Mouse (Mus musculus): ENCODE data around the gene Zmynd8. TPM values are rescaled to one million over a fixed set of nuclear protein-coding genes. Genes with fewer than 3 reads are reported as not detected.

Zmynd8 gene
- polyA plus RNA-seq, 1 experiment: 3.0 TPM

- TF ChIP-seq CTCF (IDR thresholded peaks at IDR 0.05; ENCODE audit: control insufficient read depth, insufficient read depth, insufficient replicate concordance, low read depth, low read length): no peak
- no peak for TF ChIP-seq POLR2A (IDR thresholded peaks at IDR 0.05; ENCODE audit: control insufficient read depth, low read depth, low read length)
- Histone ChIP-seq H3K4me1 (ENCODE audit: control insufficient read depth, insufficient read depth, low read length) (peaks cover 4% of the 10 kb centered on the region; the same call in 1 of the 2 replicates), H3K27me3 (ENCODE audit: control insufficient read depth, insufficient read depth, low read length) (no peaks in the 10 kb centered on the region), H3K27ac (ENCODE audit: control insufficient read depth, insufficient read depth, low read depth, low read length) (no peak overlapping the region), H3K4me3 (ENCODE audit: control insufficient read depth, low read depth, low read length) (no peak overlapping the region), H3K36me3 (ENCODE audit: control insufficient read depth, insufficient read depth, low read length) (no peaks in the 10 kb centered on the region)
Observed at GRCm38 (mm10) chr2:165852453-165852852, 46.4 kb downstream of the Zmynd8 start.

DNA sequence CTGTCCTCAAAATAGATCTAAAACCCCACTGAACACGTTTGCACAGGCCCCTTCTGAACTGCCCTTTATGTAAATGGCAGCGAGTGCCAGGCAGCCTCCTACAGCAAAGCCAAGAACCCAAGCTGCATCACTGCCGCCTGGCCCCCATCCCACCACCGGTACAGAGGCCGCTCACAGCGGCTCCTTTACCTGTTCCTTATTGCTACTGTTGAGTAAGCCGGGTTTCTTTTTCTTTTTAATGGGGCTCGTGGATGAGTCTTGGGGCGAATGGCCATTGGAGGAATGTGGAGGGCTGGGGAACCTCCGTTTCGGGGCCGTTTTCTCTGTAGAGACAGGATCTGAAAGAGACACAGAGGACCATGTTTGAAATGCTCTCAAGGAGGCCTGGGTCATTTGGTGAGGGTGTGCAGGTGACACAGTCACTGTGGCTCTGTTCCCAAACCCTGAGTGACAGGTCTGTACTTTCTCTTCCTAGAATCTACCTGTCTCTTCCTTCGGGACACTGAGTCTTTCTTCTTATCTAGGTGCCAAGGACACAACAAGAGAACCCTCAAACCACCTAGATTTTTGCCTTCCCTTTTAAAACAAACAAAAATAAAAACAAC, 46.9 kb downstream of the Zmynd8 start:
- no peak for TF ChIP-seq CTCF (IDR thresholded peaks at IDR 0.05; ENCODE audit: control insufficient read depth, insufficient read depth, insufficient replicate concordance, low read depth, low read length)
- TF ChIP-seq POLR2A (IDR thresholded peaks at IDR 0.05; ENCODE audit: control insufficient read depth, low read depth, low read length): no peak
- no peaks in the 10 kb centered on the region for H3K27me3 ChIP-seq (ENCODE audit: control insufficient read depth, insufficient read depth, low read length)
- no peak overlapping the region for H3K27ac ChIP-seq (ENCODE audit: control insufficient read depth, insufficient read depth, low read depth, low read length)
- no peak overlapping the region for H3K4me3 ChIP-seq (ENCODE audit: control insufficient read depth, low read depth, low read length)
- peaks cover 4% of the 10 kb centered on the region; the same call in 1 of the 2 replicates for H3K4me1 ChIP-seq (ENCODE audit: control insufficient read depth, insufficient read depth, low read length)
- no peaks in the 10 kb centered on the region for H3K36me3 ChIP-seq (ENCODE audit: control insufficient read depth, insufficient read depth, low read length)

- H3K4me3 ChIP-seq (ENCODE audit: control insufficient read depth, low read depth, low read length): no peak overlapping the region
- no peak overlapping the region for H3K27ac ChIP-seq (ENCODE audit: control insufficient read depth, insufficient read depth, low read depth, low read length)
- H3K4me1 ChIP-seq (ENCODE audit: control insufficient read depth, insufficient read depth, low read length): no peaks in the 10 kb centered on the region; the same call in 1 of the 2 replicates
- H3K36me3 ChIP-seq (ENCODE audit: control insufficient read depth, insufficient read depth, low read length): no peaks in the 10 kb centered on the region
- no peaks in the 10 kb centered on the region for H3K27me3 ChIP-seq (ENCODE audit: control insufficient read depth, insufficient read depth, low read length)
- no peak for TF ChIP-seq POLR2A (IDR thresholded peaks at IDR 0.05; ENCODE audit: control insufficient read depth, low read depth, low read length)
- TF ChIP-seq CTCF (IDR thresholded peaks at IDR 0.05; ENCODE audit: control insufficient read depth, insufficient read depth, insufficient replicate concordance, low read depth, low read length): no peak
Observed at GRCm38 (mm10) chr2:165850826-165851225, 48.0 kb downstream of the Zmynd8 start.

DNA sequence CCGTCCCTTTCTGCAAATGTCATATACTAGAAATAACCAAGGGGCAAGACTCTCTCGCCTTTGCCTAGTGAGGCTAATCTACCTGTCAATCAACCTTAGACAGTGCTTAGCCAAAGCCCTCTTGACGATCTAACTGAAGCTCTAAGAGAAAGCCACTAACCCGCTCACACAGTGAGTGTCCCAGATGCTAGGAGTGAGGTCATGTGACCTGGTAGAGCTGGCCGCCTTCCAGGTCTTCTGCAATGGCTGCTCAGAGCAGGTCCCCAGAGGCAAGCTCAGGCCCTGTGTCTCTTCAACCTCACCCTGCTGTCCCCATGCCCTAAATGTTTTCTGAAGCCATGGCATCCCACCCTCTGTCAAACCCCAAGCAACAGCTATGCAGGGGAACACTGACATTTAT, 49.7 kb downstream of the Zmynd8 start:
- no peak for TF ChIP-seq POLR2A (IDR thresholded peaks at IDR 0.05; ENCODE audit: control insufficient read depth, low read depth, low read length)
- TF ChIP-seq CTCF (IDR thresholded peaks at IDR 0.05; ENCODE audit: control insufficient read depth, insufficient read depth, insufficient replicate concordance, low read depth, low read length): no peak
- Histone ChIP-seq H3K27me3 (ENCODE audit: control insufficient read depth, insufficient read depth, low read length) (no peaks in the 10 kb centered on the region), H3K4me3 (ENCODE audit: control insufficient read depth, low read depth, low read length) (no peak overlapping the region), H3K4me1 (ENCODE audit: control insufficient read depth, insufficient read depth, low read length) (no peaks in the 10 kb centered on the region; the same call in 1 of the 2 replicates), H3K27ac (ENCODE audit: control insufficient read depth, insufficient read depth, low read depth, low read length) (no peak overlapping the region), H3K36me3 (ENCODE audit: control insufficient read depth, insufficient read depth, low read length) (no peaks in the 10 kb centered on the region)

- Histone ChIP-seq H3K27ac (ENCODE audit: control insufficient read depth, insufficient read depth, low read depth, low read length) (no peak overlapping the region), H3K4me3 (ENCODE audit: control insufficient read depth, low read depth, low read length) (no peak overlapping the region), H3K36me3 (ENCODE audit: control insufficient read depth, insufficient read depth, low read length) (no peaks in the 10 kb centered on the region), H3K27me3 (ENCODE audit: control insufficient read depth, insufficient read depth, low read length) (no peaks in the 10 kb centered on the region), H3K4me1 (ENCODE audit: control insufficient read depth, insufficient read depth, low read length) (no peaks in the 10 kb centered on the region; the same call in 1 of the 2 replicates)
- TF ChIP-seq CTCF (IDR thresholded peaks at IDR 0.05; ENCODE audit: control insufficient read depth, insufficient read depth, insufficient replicate concordance, low read depth, low read length): no peak
- TF ChIP-seq POLR2A (IDR thresholded peaks at IDR 0.05; ENCODE audit: control insufficient read depth, low read depth, low read length): no peak
Observed at GRCm38 (mm10) chr2:165846787-165847186, 52.0 kb downstream of the Zmynd8 start.

GRCm38 (mm10) chr2:165845490-165845889, 53.3 kb downstream of the Zmynd8 start:
- Histone ChIP-seq H3K27me3 (ENCODE audit: control insufficient read depth, insufficient read depth, low read length) (no peaks in the 10 kb centered on the region), H3K4me1 (ENCODE audit: control insufficient read depth, insufficient read depth, low read length) (no peaks in the 10 kb centered on the region; the same call in 1 of the 2 replicates), H3K27ac (ENCODE audit: control insufficient read depth, insufficient read depth, low read depth, low read length) (no peak overlapping the region), H3K36me3 (ENCODE audit: control insufficient read depth, insufficient read depth, low read length) (no peaks in the 10 kb centered on the region), H3K4me3 (ENCODE audit: control insufficient read depth, low read depth, low read length) (no peak overlapping the region)
- TF ChIP-seq CTCF (IDR thresholded peaks at IDR 0.05; ENCODE audit: control insufficient read depth, insufficient read depth, insufficient replicate concordance, low read depth, low read length) (no peak), POLR2A (IDR thresholded peaks at IDR 0.05; ENCODE audit: control insufficient read depth, low read depth, low read length) (no peak)

- Histone ChIP-seq H3K4me1 (ENCODE audit: control insufficient read depth, insufficient read depth, low read length) (no peaks in the 10 kb centered on the region; the same call in 1 of the 2 replicates), H3K27me3 (ENCODE audit: control insufficient read depth, insufficient read depth, low read length) (no peaks in the 10 kb centered on the region), H3K36me3 (ENCODE audit: control insufficient read depth, insufficient read depth, low read length) (no peaks in the 10 kb centered on the region), H3K27ac (ENCODE audit: control insufficient read depth, insufficient read depth, low read depth, low read length) (no peak overlapping the region), H3K4me3 (ENCODE audit: control insufficient read depth, low read depth, low read length) (no peak overlapping the region)
- TF ChIP-seq CTCF (IDR thresholded peaks at IDR 0.05; ENCODE audit: control insufficient read depth, insufficient read depth, insufficient replicate concordance, low read depth, low read length) (no peak), POLR2A (IDR thresholded peaks at IDR 0.05; ENCODE audit: control insufficient read depth, low read depth, low read length) (no peak)
Observed at GRCm38 (mm10) chr2:165843350-165843749, 55.5 kb downstream of the Zmynd8 start.
